Mouse (Mus musculus) spleen, adult 2 months (tissue): ENCODE results near the gene Schip1.

Experiments
- CTCF ChIP-seq: fragments of 200-500 bp; IDR thresholded peaks from 2 replicates; pipeline ENCODE4 v1.5.1; 2011; ENCODE audit warnings: mild to moderate bottlenecking, inconsistent platforms; ENCODE audit not compliant: insufficient read depth, insufficient read length, insufficient replicate concordance; ENCODE audit errors: extremely low read depth
- POLR2A ChIP-seq: fragments of 200-500 bp; IDR thresholded peaks from 2 replicates; pipeline ENCODE4 v1.6.1; 2011; ENCODE audit warnings: low read depth, low read length, inconsistent platforms

- TF ChIP-seq CTCF (no peak), POLR2A (no peak)
Observed at GRCm38 (mm10) chr3:68525361-68525878, 460.8 kb downstream of the Schip1 start.
